Mouse (Mus musculus) E14TG2a.4 (cell line): Measurements from ENCODE around the gene Pdgfra.

ENCODE experiments used
- H3K27me3 ChIP-seq: 2 replicates; pipeline ENCODE4 v1.6.1; 2014; ENCODE audit warnings: low read length, control low read depth; ENCODE audit not compliant: insufficient read depth
- H3K36me3 ChIP-seq: 2 replicates; pipeline ENCODE4 v1.6.1; 2014; ENCODE audit warnings: low read length, control low read depth; ENCODE audit not compliant: insufficient read depth
- H3K4me1 ChIP-seq: replicated peaks from 2 replicates; pipeline ENCODE4 v1.6.1; 2014; ENCODE audit warnings: low read depth, low read length, control low read depth
- H3K4me3 ChIP-seq: replicated peaks from 2 replicates; pipeline ENCODE4 v1.5.1; 2014; ENCODE audit warnings: mild to moderate bottlenecking, low read length
- H3K9me3 ChIP-seq: 2 replicates; pipeline ENCODE4 v1.6.1; 2014; ENCODE audit warnings: low read length, control low read depth
- CTCF ChIP-seq: conservative IDR thresholded peaks from 2 replicates; pipeline ENCODE4 v1.5.1; 2014; ENCODE audit warnings: low read length
- NANOG ChIP-seq: IDR thresholded peaks from 2 replicates; pipeline ENCODE4 v1.6.1; 2014; ENCODE audit warnings: borderline replicate concordance, low read length, mixed read lengths
- POU5F1 ChIP-seq: IDR thresholded peaks from 2 replicates; pipeline ENCODE4 v1.6.1; 2014; ENCODE audit warnings: low read length, borderline replicate concordance

The Pdgfra gene

GRCm38 (mm10) chr5:75184693-75185235 lies 32.7 kb downstream of the Pdgfra start:
- Histone ChIP-seq H3K9me3 (no peaks in the 10 kb centered on the region), H3K27me3 (peaks cover 4% of the 10 kb centered on the region), H3K4me3 (no peak overlapping the region), H3K4me1 (0 out of 2 replicates have a peak, but pooled peaks cover 4% of the 10 kb centered on the region), H3K36me3 (no peaks in the 10 kb centered on the region)
- no peak for TF ChIP-seq NANOG
- no peak for TF ChIP-seq CTCF
- no peak for TF ChIP-seq POU5F1

GRCm38 (mm10) chr5:75185584-75185983 lies 33.5 kb downstream of the Pdgfra start:
- Histone ChIP-seq H3K9me3 (no peaks in the 10 kb centered on the region), H3K36me3 (no peaks in the 10 kb centered on the region), H3K27me3 (peaks cover 4% of the 10 kb centered on the region), H3K4me3 (no peak overlapping the region), H3K4me1 (0 out of 2 replicates have a peak, but pooled peaks cover 4% of the 10 kb centered on the region)
- TF ChIP-seq POU5F1 (no peak), CTCF (no peak), NANOG (no peak)

GRCm38 (mm10) chr5:75189319-75189987 lies 37.4 kb downstream of the Pdgfra start:
- H3K4me3 ChIP-seq = no peak overlapping the region
- TF ChIP-seq CTCF (no peak), POU5F1 (no peak), NANOG (no peak)
- H3K9me3 ChIP-seq = no peaks in the 10 kb centered on the region
- H3K36me3 ChIP-seq = no peaks in the 10 kb centered on the region
- 0 out of 2 replicates have a peak, but pooled peaks cover 4% of the 10 kb centered on the region for H3K4me1 ChIP-seq
- peaks cover 4% of the 10 kb centered on the region for H3K27me3 ChIP-seq

- TF ChIP-seq NANOG (no peak), CTCF (no peak), POU5F1 (no peak)
- Histone ChIP-seq H3K27me3 (no peaks in the 10 kb centered on the region), H3K9me3 (no peaks in the 10 kb centered on the region), H3K36me3 (no peaks in the 10 kb centered on the region), H3K4me3 (no peak overlapping the region), H3K4me1 (no peaks in the 10 kb centered on the region)
Measured at GRCm38 (mm10) chr5:75193107-75193506, 41.0 kb downstream of the Pdgfra start.

- H3K4me1 ChIP-seq = no peaks in the 10 kb centered on the region
- no peak overlapping the region for H3K4me3 ChIP-seq
- no peaks in the 10 kb centered on the region for H3K27me3 ChIP-seq
- no peaks in the 10 kb centered on the region for H3K9me3 ChIP-seq
- no peaks in the 10 kb centered on the region for H3K36me3 ChIP-seq
- no peak for TF ChIP-seq NANOG
Measured at GRCm38 (mm10) chr5:75198413-75198812, 46.3 kb downstream of the Pdgfra start.

- Histone ChIP-seq H3K36me3 (no peaks in the 10 kb centered on the region), H3K9me3 (no peaks in the 10 kb centered on the region), H3K27me3 (no peaks in the 10 kb centered on the region), H3K4me1 (no peaks in the 10 kb centered on the region), H3K4me3 (no peak overlapping the region)
- no peak for TF ChIP-seq NANOG
- TF ChIP-seq POU5F1 = no peak
- no peak for TF ChIP-seq CTCF
Measured at GRCm38 (mm10) chr5:75199698-75200365, 47.7 kb downstream of the Pdgfra start.

GRCm38 (mm10) chr5:75200366-75200724 lies 48.3 kb downstream of the Pdgfra start:
- TF ChIP-seq POU5F1 (no peak), NANOG (no peak), CTCF (no peak)
- Histone ChIP-seq H3K4me1 (peaks cover 3% of the 10 kb centered on the region), H3K36me3 (no peaks in the 10 kb centered on the region), H3K4me3 (no peak overlapping the region), H3K27me3 (no peaks in the 10 kb centered on the region), H3K9me3 (no peaks in the 10 kb centered on the region)

- H3K4me1 ChIP-seq = peaks cover 13% of the 10 kb centered on the region
- TF ChIP-seq POU5F1 (no peak), NANOG (no peak)
- H3K4me3 ChIP-seq = no peak overlapping the region
- H3K27me3 ChIP-seq = peaks cover 11% of the 10 kb centered on the region
- no peaks in the 10 kb centered on the region for H3K9me3 ChIP-seq
- no peaks in the 10 kb centered on the region for H3K36me3 ChIP-seq
Measured at GRCm38 (mm10) chr5:75207905-75208304, 55.8 kb downstream of the Pdgfra start.

- H3K36me3 ChIP-seq = no peaks in the 10 kb centered on the region
- H3K4me3 ChIP-seq = no peak overlapping the region
- H3K4me1 ChIP-seq = peaks cover 13% of the 10 kb centered on the region
- TF ChIP-seq NANOG (no peak), CTCF (peak; percentile 63), POU5F1 (no peak)
- H3K9me3 ChIP-seq = no peaks in the 10 kb centered on the region
- H3K27me3 ChIP-seq = peaks cover 11% of the 10 kb centered on the region
Measured at GRCm38 (mm10) chr5:75209966-75210365, 57.9 kb downstream of the Pdgfra start.
